Mouse (Mus musculus) gastrocnemius, adult 8-10 months (tissue): ENCODE results near the gene Tmem50a. TPM values are rescaled to one million over a fixed set of nuclear protein-coding genes. Genes with fewer than 3 reads are reported as not detected.
"Not testable (repeated sequence)": the region's sequence is repeated elsewhere in the genome, so short reads cannot be mapped to it uniquely, and the experiment has no call there.

ENCODE experiments used
- DNase-seq, 2 experiments: peaks; one replicate each; pipeline ENCODE4 v3.0.0; 2022; ENCODE audit warnings: low spot score in 2 of 2
- total RNA-seq, 4 experiments: library from RNA; stranded (reverse); gene quantifications; 2 replicates each; pipeline ENCODE4 v1.2.4; 2022

The Tmem50a gene
- total RNA-seq, 4 experiments from 2014 or later: 26.4 to 33.9 (median 31.7) TPM

GRCm38 (mm10) chr4:134923258-134924018 lies 8.6 kb upstream of the Tmem50a start, which contains the start of gene Rsrp1:
Gene Rsrp1, plus strand, starts transcription at chr4:134923592.
- DNase-seq: peak; percentile 92 to 98

GRCm38 (mm10) chr4:134922925-134923244 lies 8.1 kb upstream of the Tmem50a start:
- peak; percentile 60 to 67 for DNase-seq

GRCm38 (mm10) chr4:134922111-134922924 lies 7.5 kb upstream of the Tmem50a start:
- DNase-seq: no peak

GRCm38 (mm10) chr4:134921703-134922102 lies 6.9 kb upstream of the Tmem50a start:
- DNase-seq: no peak

- no peak for DNase-seq
Measured at GRCm38 (mm10) chr4:134920631-134921030, 5.8 kb upstream of the Tmem50a start.

GRCm38 (mm10) chr4:134919733-134920540 lies 5.1 kb upstream of the Tmem50a start:
- DNase-seq: no peak

- DNase-seq: peak; percentile 72 to 79
Measured at GRCm38 (mm10) chr4:134918381-134918780, 3.6 kb upstream of the Tmem50a start.

GRCm38 (mm10) chr4:134917194-134917593 lies 2.4 kb upstream of the Tmem50a start:
- DNase-seq: no peak

GRCm38 (mm10) chr4:134915223-134916050 lies 613 bp upstream of the Tmem50a start:
- no peak for DNase-seq

GRCm38 (mm10) chr4:134914122-134914863 lies 531 bp downstream of the Tmem50a start:
- DNase-seq: no peak

GRCm38 (mm10) chr4:134913413-134913812 lies 1.4 kb downstream of the Tmem50a start:
- DNase-seq: peak in 1 of 2 experiments; percentile 41

- DNase-seq: not testable (repeated sequence)
Measured at GRCm38 (mm10) chr4:134911406-134911805, 3.4 kb downstream of the Tmem50a start.

GRCm38 (mm10) chr4:134903046-134903445 lies 11.8 kb downstream of the Tmem50a start:
- DNase-seq: no peak

- DNase-seq: no peak
Measured at GRCm38 (mm10) chr4:134901126-134901525, 13.7 kb downstream of the Tmem50a start.

- DNase-seq: no peak
Measured at GRCm38 (mm10) chr4:134897256-134897655, 17.6 kb downstream of the Tmem50a start.

GRCm38 (mm10) chr4:134892096-134892495 lies 22.7 kb downstream of the Tmem50a start:
- DNase-seq: peak; percentile 21 to 39

- DNase-seq: no peak
Measured at GRCm38 (mm10) chr4:134884364-134884763, 30.5 kb downstream of the Tmem50a start.

GRCm38 (mm10) chr4:134883808-134884207 lies 31.0 kb downstream of the Tmem50a start:
- DNase-seq: no peak

GRCm38 (mm10) chr4:134883266-134883665 lies 31.6 kb downstream of the Tmem50a start:
- no peak for DNase-seq

- DNase-seq: no peak
Measured at GRCm38 (mm10) chr4:134880041-134880440, 34.8 kb downstream of the Tmem50a start.
